Mouse (Mus musculus) A20 (cell line): ENCODE results near the gene Srgap3.

Experiments used
- DNase-seq: peaks from one replicate; pipeline ENCODE4 v3.0.0-alpha.2; 2011; ENCODE audit warnings: low read depth, low spot score

Srgap3 gene

DNA sequence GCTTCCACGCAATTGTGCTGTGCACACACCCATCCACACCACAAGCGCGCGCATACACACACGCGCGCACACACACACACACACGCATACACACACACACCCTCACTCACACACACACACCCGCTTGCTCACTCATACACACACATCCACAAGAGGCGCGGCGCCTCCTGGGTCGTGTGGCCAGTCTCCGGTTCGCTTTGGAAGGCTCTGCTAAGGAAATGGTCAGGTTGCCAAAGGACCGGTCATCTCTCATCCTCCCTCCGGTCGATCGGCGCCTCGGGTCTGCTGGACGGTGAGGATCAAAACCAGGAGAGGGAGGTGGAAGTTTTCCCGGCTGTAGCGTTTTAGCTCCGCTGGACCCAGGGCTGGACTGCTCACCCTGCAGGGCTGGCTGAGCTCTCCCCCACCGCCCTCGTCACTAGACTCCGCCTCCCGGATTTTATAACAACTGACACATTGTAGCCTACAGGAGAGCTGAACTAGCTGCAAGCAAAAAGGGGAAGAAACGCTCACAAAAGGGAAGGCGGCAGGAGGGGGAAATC, at the start of gene Srgap3:
Srgap3 (minus strand) TSS at position 372 of the 542 bp plus-strand sequence.
- DNase-seq = no peak

DNA sequence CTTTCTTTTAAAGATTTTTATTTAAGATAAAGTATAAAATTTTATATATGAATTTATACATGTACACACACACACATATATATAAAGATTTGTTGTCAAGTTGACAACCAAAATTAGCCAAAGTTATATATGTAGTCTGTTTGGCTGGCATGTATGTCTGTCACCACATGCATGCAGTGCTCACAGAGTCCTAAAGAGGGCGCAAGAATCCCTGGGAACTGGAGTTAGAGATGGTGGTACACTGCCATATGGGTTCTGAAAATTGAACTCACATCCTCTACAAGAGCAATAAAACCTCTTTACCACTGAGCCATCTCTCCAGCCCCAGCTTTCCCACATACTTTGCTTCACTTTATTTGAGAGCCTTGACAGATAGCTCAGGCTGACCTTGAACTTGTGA, 48.6 kb upstream of the Srgap3 start:
- DNase-seq = no peak

DNA sequence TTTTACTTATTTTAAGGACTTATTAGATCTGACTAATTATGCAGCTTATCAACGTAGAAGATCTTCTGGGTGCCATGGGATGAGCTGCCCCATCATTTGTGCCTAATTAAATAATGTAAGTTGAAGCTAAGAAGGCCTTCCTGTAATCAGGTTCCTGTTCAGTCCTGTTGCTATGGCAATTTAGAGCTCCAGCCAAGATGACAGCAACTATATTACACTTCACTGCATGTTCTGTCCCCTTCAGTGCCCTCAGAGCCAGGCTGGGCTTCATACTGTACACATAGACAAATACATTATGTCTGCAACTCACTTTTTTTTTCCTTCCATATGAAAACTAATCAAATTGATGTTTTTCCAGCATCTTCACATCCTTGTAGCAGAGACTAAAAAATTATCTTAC, 43.1 kb upstream of the Srgap3 start:
- DNase-seq = no peak

DNA sequence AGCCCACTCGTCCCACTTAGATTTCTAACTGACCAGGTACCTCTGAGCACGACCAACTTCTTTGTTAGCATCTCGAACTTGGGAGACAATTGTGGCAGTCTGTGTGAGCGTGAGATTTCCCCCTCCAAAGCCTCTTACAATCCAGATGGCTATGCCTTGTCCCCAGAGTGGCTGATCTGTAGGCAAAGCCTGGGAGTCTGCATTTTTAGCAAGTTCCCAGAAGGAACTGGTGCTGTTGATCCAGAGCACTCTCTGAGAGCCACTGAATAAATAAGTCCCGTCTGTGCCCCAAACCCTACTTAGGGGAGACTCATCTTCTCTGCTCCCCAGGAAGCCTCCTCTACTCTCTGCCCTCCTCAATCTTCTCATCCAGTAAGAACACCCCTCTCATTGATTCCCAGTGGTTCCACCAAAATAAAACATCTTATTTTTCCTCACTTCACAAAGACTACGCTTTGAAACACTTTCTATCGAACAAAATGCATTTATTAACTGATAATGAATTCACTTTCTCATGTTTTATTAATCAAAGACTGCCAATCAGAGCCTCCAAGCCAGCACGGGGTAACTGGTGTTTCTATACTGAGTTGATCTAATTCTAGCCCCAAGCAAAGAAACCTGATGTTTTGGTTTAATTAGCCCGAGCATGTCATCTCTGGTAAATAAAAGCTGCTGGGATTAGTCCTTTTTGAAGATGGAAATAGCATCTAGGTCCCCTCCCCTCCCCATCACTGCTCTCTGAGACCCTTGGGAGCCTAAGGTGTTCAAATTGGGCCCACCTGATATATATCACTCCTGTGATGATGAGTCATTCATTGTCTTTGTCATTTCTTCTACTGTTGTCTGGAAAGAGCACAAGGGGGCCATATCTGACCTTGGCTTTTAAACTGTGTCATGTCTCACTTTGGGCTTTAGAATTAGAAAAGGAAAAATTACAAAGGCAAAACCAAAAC, 38.6 kb upstream of the Srgap3 start:
- DNase-seq = no peak

DNA sequence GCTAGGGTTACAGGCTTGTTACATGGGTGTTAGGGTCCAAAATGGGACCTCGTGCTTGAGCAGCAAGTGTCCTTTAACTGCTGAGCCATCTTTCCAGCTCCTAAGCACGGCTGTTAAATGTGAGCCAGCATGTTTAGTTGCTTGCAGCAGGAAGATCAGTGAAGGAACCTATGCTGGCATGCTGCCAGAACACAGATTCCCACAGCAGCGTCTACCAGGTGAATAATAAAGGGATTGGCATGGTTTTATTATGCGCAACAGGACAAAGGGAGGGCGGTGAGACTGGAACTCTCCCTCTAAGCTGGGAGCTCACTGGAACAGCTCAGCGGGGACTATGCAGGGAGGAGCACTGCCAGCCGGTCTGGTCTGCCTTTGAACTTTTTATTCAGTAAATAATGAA, 35.2 kb upstream of the Srgap3 start:
- no peak for DNase-seq

DNA sequence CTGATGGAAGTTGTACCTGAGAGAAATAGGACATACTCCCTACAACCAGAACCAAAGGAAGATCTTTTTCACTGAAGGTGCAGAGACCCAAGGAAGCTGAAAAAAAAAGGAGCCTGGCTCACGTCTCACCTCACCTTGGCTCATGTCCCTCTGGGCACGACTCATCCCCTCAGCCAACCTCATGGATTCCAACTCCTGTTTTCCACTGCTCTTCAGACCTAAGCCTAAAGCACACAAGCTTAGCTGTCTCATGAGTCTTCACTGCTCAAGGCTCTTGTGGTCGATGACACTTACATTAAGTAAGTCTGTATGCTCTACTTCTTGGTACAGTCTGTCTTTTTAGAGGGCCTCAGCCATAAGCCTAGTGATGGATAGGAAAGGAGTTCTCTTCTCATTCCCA, 31.9 kb upstream of the Srgap3 start:
- no peak for DNase-seq

DNA sequence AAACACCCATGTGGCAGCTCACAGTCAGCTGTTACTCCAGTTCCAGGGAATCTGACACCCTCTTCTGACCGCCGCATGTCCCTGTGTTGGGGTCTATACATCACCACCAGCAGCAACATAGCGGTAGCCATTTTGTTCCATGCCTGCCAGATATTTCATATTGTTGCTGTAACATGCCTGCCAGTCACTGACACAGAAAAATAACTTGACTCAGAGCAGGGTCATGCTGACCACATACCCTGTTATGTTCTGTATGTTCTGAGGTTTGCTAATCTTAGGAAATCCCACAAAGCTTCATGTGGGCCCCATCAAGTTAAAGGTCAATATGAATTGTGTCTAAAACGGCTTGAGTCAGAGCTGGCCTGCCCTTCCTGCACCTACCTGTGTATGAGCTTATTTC, 30.2 kb upstream of the Srgap3 start:
- no peak for DNase-seq

DNA sequence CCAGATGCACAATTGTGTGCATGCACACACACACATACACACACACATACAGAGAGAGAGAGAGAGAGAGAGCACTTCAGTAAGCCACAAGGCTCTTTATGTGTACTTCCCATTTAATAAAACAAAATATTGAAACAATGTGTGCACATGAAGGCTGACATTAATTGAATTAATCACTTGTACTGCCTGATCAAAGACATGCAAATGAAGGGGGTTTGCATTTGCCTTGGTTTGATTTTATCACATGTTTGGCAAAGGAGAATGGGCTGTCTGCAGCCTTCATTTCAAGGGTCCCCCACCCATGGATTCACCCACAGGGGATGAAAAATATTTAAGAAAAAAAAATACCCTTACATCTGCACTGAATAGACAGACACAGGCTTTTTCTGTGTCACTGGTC, 29.5 kb upstream of the Srgap3 start:
- no peak for DNase-seq

DNA sequence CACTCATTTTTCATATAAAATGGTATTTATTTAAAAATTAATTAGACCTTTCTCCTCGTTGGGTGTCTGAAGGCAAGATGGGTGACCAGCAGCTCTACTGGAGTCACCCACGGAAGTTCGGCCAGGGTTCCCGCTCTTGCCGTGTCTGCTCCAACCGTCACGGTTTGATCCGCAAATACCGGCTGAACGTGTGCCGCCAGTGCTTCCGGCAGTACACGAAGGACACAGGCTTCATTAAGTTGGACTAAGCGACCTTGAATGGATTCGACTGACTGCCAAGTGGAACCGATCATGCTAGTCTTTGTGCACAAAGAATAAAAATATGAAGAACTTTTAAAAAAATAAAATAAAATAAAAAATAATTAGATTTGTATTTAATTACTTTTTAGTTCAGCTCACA, 29.1 kb upstream of the Srgap3 start:
- DNase-seq = no peak

DNA sequence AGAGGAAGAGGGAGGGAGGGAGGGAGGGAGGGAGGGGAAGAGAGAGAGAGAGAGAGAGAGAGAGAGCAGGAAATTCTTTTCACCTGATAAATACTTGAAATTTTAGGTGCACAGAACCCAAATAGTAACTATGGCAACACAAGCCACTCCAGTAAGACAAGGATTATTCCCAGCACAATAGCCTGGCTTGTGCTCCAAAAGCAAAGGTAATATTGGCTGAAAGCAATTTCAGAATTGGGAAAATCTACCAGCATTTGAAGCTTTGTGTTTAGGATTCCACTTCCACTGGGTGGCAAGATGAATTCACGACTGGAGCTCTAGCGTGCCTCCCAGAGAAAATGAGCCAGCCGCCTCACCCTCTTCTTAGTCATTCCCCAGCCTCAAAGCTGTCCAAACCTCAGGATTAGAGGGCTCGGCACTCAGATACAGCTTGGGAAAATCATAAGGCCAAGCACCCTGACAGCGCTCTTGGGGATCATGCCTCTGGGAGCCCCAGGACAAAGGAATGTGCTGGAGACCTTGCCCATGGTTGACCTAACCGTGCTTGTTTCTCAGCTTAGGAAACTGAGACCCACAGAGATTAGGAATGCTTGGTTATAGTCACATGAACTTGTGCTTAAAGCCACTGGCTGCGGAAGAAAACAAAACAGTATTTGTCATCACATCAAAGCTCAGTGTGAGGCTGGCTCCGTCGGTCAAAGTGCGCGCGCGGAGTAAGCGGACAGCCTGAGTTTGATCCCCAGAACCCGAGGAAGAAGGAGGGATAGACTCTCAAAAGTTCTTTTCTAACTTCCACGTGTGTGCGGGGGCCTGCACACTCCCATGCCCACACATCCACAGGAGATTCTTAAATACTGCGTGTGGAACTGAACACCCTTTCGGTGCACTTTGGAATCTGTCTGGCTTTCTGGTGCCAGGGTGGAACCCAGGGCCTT, 27.0 kb upstream of the Srgap3 start:
- no peak for DNase-seq

DNA sequence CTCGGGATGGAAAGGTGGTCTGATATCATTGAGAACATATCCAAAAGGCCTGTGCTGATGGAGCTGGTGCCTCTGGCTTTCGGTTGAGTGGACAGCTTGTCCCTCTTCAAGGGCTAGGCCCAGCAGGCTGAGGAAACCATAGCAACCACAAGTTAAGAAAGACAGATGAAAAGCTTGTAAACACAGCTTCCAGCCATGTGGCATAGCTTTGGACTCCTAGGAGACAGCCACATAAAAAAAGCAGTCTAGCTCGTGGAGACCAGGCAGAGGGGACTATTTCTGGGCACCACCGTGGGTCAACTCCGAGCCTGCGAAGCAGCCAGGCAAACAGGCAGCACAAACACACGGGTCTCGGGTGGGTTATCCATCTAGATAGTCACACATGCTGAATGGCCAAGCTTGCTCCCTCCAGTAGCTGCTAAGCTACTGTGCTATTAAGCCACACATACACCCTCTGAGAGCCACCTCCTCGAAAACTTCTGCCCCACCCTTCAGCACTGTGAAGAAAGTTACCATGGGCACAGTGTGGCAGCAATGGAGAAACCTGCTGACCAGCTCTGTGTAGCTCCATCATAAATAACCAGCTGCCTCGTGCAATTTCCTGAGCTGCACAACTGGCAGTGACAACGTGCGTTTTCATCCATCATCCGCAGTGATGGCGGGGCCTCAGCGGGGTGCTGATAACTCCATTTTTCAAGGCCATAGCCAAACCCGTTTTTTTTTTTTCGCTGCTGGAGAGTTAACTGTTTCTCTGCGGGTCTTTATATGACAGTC, 26.0 kb upstream of the Srgap3 start:
- no peak for DNase-seq

DNA sequence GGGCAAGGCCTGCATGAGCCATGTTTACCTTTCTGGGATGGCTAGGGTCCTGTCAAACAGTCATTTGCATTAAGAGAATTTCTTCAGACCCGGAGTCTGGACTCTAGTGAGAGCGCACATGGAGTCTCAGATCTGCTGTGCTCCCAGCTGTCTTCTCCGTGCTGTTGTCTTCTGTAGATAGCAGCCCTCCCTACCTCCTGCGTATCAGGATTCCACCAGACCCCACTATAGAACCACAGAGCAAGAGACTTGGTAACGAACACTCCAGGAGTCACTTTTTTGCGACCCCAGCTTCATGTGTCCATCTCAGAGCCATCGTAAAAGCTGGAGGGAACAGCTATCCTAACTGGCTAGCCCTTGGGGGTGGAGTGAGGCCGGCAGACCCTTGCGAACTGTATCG, 25.1 kb upstream of the Srgap3 start:
- no peak for DNase-seq

DNA sequence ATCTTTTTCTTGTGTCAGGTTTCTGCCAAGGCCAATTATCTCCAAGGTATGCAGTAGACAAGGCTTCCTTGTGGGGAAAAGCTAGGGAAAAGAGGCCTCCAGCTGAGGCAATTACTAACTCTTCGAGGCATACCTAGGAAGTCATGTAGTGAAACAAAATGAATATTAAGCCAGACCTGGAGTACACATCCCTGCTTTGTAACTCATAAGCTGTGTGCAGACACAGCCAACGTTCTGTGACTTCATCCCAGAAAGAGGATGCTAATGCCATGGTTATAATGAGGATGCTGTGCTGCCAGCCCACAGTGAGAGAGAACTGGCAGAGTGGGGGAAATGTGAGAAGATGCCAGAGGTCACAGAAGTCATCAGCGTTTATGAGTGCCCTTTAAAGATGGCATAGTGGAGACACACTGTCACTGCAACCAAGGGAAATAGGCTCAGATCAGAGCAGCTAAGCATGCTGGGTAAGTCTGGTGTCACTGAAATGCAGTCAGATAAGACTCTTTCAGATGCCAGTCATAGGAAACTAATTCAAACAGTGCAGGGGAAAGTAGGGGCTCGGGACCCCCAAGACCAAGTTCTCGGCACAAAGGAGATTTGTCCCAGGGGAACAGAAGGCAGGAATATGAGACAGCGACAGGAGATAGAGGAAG, 24.2 kb upstream of the Srgap3 start:
- no peak for DNase-seq

DNA sequence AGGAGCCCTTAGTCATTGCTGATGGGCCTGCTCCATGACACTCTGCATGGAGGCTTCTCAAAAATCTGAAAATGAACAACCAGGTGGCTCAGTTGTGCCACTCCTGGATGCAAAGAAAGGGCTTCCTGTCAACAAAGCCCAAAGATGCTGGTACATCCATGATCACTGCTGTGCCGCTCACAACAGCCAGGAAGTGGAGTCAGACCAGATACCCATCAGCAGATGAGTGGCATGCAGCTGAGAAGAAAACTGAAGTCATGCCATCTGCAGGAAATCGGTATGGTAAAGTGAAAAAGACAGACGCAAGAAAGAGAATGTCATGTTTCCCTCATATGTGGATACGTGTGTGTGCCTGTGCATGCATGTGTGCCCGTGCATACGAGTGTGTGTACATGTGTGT, 20.3 kb upstream of the Srgap3 start:
- DNase-seq = no peak

DNA sequence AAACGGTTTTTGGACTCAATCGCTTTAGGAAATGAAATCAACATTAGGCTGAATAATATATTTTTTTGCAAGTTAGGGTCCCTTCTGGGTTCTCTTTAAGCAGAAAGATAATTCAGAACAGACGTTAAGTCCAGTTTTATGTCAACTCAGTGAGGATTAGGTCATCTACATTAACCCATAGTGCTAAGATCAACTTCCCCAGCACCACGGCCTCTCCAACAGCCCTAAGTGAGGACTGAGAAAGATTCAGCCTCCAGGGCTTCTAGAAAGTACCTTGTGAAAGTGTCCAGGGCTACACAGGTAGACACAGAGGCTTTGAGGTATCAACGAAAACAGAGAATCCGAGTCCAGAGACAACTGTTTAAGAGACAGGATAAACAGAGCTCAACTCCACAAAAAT, 11.3 kb upstream of the Srgap3 start:
- DNase-seq = no peak

DNA sequence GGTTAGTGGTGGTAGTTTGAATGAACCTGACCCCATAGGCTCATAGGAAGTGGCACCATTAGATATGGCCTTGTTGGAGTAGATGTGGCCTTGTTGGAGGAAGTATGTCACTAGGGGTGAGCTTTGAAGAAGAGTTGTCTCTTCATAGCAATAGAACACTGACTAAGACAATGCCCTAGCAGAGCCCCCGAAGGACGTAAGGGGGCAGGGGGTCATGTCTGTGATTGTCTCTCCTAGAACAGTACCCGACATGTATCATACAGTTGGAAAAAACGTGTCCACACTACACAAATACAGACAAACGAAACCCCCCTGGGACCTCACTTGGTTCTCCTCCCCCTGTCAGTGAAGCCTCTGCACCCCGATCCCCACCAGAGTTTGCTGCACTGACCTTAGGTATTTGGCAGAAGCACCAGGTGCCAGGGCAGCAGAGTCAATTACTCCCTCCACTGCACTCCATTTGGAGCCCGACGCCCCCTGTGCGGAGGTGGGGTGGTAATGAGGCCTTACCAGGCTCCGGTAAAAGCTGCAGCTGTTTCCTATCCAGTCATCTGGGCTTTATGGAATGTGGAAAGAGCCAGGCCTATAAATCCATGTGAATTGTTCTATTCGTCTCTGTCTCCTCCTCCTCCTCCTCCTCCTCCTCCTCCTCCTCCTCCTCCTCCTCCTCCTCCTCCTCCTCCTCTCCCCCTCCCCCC, 10.7 kb upstream of the Srgap3 start:
- no peak for DNase-seq

DNA sequence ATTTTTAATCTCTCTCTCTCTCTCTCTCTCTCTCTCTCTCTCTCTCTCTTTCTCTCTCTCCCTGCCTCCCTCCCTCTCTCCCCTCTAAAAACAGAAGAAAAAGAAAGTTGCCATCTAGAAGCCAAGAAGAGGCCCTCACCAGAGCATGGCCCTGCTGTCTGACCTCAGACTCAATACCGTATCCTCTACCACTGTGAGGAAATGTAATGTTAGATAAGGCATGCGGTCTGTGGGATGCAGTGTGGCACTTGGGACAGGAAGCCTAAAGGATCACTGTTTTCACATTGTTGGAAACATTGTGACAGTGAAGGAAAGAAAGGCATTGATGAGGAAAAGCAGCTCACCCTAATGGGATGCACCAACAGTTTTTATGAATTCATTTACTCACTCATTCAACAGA, 8.7 kb upstream of the Srgap3 start:
- no peak for DNase-seq

DNA sequence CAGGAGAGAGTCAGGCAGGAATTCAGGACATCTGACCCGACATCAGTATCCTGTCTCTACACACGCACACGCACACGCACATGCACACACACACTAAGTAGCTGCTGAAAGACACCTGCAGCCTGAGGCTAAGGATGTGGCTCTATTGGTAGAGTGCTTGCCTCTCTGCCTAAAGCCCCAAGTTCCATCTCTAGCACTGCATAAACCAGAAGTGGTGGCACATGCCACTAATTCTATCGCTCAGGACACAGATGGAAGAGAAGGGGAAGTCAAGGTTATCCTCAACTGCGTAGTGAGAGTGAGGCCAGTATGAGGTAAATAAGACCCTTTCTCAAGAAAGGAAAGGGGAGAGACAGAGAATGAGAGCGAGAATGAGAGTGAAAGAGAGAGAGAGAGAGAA, 6.8 kb upstream of the Srgap3 start:
- no peak for DNase-seq

DNA sequence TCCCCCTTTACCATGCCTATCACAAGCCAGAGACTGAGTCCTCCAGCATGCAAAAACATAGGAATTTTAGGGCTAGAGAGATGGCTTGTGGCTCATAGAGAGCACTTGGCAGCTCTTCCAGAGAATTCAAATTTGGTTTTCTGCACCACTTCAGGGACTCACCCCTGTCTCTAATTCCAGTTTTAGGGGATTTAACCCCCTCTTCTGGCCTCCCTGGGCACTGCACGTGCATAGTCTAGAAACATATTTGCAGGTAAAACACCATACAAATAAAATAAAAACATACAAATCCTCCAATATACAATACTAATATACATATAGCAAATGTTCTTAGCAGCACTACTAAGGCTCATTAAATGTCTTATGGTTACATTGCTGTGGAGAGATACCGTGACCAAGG, 4.2 kb upstream of the Srgap3 start:
- no peak for DNase-seq
